Mouse (Mus musculus) cerebellum, postnatal 25 days (tissue): ENCODE measurements around the gene Sf3a2.

Experiments
- DNase-seq, 2 experiments: peaks; one replicate each; pipeline ENCODE4 v3.0.0; 2021; ENCODE audit warnings: mixed read lengths in 2 of 2

The Sf3a2 gene

GRCm38 (mm10) chr10:80798150-80799006 lies at the start of gene Sf3a2, which contains the start of gene Plekhj1:
Gene Sf3a2 (plus strand): TSS chr10:80798198.
Gene Plekhj1 (minus strand): TSS chr10:80798626.
- DNase-seq, result peak; percentile 98 to 99

- DNase-seq, result no peak
These were observed 49.4 kb upstream of the Sf3a2 start for GRCm38 (mm10) chr10:80748609-80749008.

GRCm38 (mm10) chr10:80751188-80751832 lies 46.7 kb upstream of the Sf3a2 start:
- peak; percentile 66 to 76 for DNase-seq

GRCm38 (mm10) chr10:80752079-80752625 lies 45.8 kb upstream of the Sf3a2 start:
- peak; percentile 62 to 80 for DNase-seq

GRCm38 (mm10) chr10:80754594-80755290 lies 43.3 kb upstream of the Sf3a2 start, which contains the start of gene Dot1l:
Gene Dot1l (plus strand): TSS chr10:80755206.
- DNase-seq, result peak; percentile 99 to 100

GRCm38 (mm10) chr10:80755291-80756015 lies 42.5 kb upstream of the Sf3a2 start:
- DNase-seq, result no peak

GRCm38 (mm10) chr10:80756099-80756498 lies 41.9 kb upstream of the Sf3a2 start:
- DNase-seq, result no peak

- DNase-seq, result no peak
These were observed 41.5 kb upstream of the Sf3a2 start for GRCm38 (mm10) chr10:80756509-80756908.

GRCm38 (mm10) chr10:80756967-80757366 lies 41.0 kb upstream of the Sf3a2 start:
- peak in 1 of 2 experiments; percentile 64 for DNase-seq

GRCm38 (mm10) chr10:80757717-80758116 lies 40.3 kb upstream of the Sf3a2 start:
- peak; percentile 54 to 70 for DNase-seq

GRCm38 (mm10) chr10:80758651-80759050 lies 39.3 kb upstream of the Sf3a2 start:
- DNase-seq, result peak in 1 of 2 experiments; percentile 53

GRCm38 (mm10) chr10:80760596-80761524 lies 37.1 kb upstream of the Sf3a2 start:
- DNase-seq, result peak; percentile 50 to 69

GRCm38 (mm10) chr10:80761821-80762220 lies 36.2 kb upstream of the Sf3a2 start:
- DNase-seq, result peak in 1 of 2 experiments; percentile 7

GRCm38 (mm10) chr10:80763502-80763901 lies 34.5 kb upstream of the Sf3a2 start:
- DNase-seq, result no peak

GRCm38 (mm10) chr10:80765746-80766145 lies 32.3 kb upstream of the Sf3a2 start:
- no peak for DNase-seq

GRCm38 (mm10) chr10:80766161-80766815 lies 31.7 kb upstream of the Sf3a2 start:
- peak in 1 of 2 experiments; percentile 57 for DNase-seq

GRCm38 (mm10) chr10:80768365-80768764 lies 29.6 kb upstream of the Sf3a2 start:
- no peak for DNase-seq

- no peak for DNase-seq
These were observed 24.2 kb upstream of the Sf3a2 start for GRCm38 (mm10) chr10:80773816-80774215.

- peak; percentile 96 for DNase-seq
These were observed 23.4 kb upstream of the Sf3a2 start for GRCm38 (mm10) chr10:80774549-80774948.

- no peak for DNase-seq
These were observed 23.0 kb upstream of the Sf3a2 start for GRCm38 (mm10) chr10:80774981-80775380.
